Mouse (Mus musculus): ENCODE results near the gene Pnp. TPM values are rescaled to one million over a fixed set of nuclear protein-coding genes. Genes with fewer than 3 reads are reported as not detected.

The Pnp gene
- total and polyA plus RNA-seq, 3 experiments, result 80.0 to 118 (median 99.3) TPM

Other genes with a start within 250 kb of the Pnp start
Only the 20 nearest of the 24 such genes appear.
- not detected in 2 replicates for gene Olfr749, start 186.0 kb upstream of the Pnp start, total RNA-seq (2012; rRNA removed)
- not detected in 2 replicates for gene Olfr749, start 186.0 kb upstream of the Pnp start, total RNA-seq (2014; rRNA removed)
- not detected in 2 replicates for gene Olfr749, start 186.0 kb upstream of the Pnp start, polyA plus RNA-seq (2012; ENCODE audit: insufficient read length, low read depth)
- 53.4 and 57.8 TPM in 2 replicates for gene Ttc5, start 145.6 kb upstream of the Pnp start, total RNA-seq (2012; rRNA removed)
- gene Ttc5, start 145.6 kb upstream of the Pnp start, total RNA-seq (2014; rRNA removed), result 65.0 and 72.1 TPM in 2 replicates
- 44.3 and 44.5 TPM in 2 replicates for gene Ttc5, start 145.6 kb upstream of the Pnp start, polyA plus RNA-seq (2012; ENCODE audit: insufficient read length, low read depth)
- 2.7 and 4.2 TPM in 2 replicates for gene Ccnb1ip1, start 123.3 kb upstream of the Pnp start, total RNA-seq (2012; rRNA removed)
- gene Ccnb1ip1, start 123.3 kb upstream of the Pnp start, total RNA-seq (2014; rRNA removed), result not detected in 2 replicates
- not detected in 2 replicates for gene Ccnb1ip1, start 123.3 kb upstream of the Pnp start, polyA plus RNA-seq (2012; ENCODE audit: insufficient read length, low read depth)
- 55.9 and 64.6 TPM in 2 replicates for gene Parp2, start 123.2 kb upstream of the Pnp start, total RNA-seq (2012; rRNA removed)
- 95.9 and 117 TPM in 2 replicates for gene Parp2, start 123.2 kb upstream of the Pnp start, total RNA-seq (2014; rRNA removed)
- gene Parp2, start 123.2 kb upstream of the Pnp start, polyA plus RNA-seq (2012; ENCODE audit: insufficient read length, low read depth), result 82.3 and 90.9 TPM in 2 replicates
- gene Tep1, start 60.5 kb upstream of the Pnp start, total RNA-seq (2012; rRNA removed), result 12.2 and 14.7 TPM in 2 replicates
- 3.5 and 4.1 TPM in 2 replicates for gene Tep1, start 60.5 kb upstream of the Pnp start, total RNA-seq (2014; rRNA removed)
- gene Tep1, start 60.5 kb upstream of the Pnp start, polyA plus RNA-seq (2012; ENCODE audit: insufficient read length, low read depth), result 12.9 and 14.0 TPM in 2 replicates
- not detected in 2 replicates for gene Klhl33, start 33.6 kb upstream of the Pnp start, total RNA-seq (2012; rRNA removed)
- not detected in 2 replicates for gene Klhl33, start 33.6 kb upstream of the Pnp start, total RNA-seq (2014; rRNA removed)
- not detected in 2 replicates for gene Klhl33, start 33.6 kb upstream of the Pnp start, polyA plus RNA-seq (2012; ENCODE audit: insufficient read length, low read depth)
- gene Osgep, start 6.2 kb upstream of the Pnp start, total RNA-seq (2012; rRNA removed), result 39.1 and 41.7 TPM in 2 replicates
- gene Osgep, start 6.2 kb upstream of the Pnp start, total RNA-seq (2014; rRNA removed), result 88.7 and 90.4 TPM in 2 replicates
- 48.4 and 57.6 TPM in 2 replicates for gene Osgep, start 6.2 kb upstream of the Pnp start, polyA plus RNA-seq (2012; ENCODE audit: insufficient read length, low read depth)
- gene Apex1, start 6.1 kb upstream of the Pnp start, total RNA-seq (2012; rRNA removed), result 178 and 250 TPM in 2 replicates
- gene Apex1, start 6.1 kb upstream of the Pnp start, total RNA-seq (2014; rRNA removed), result 417 and 427 TPM in 2 replicates
- gene Apex1, start 6.1 kb upstream of the Pnp start, polyA plus RNA-seq (2012; ENCODE audit: insufficient read length, low read depth), result 353 and 354 TPM in 2 replicates
- gene Pip4p1, start 226 bp upstream of the Pnp start, total RNA-seq (2012; rRNA removed), result 18.1 and 21.2 TPM in 2 replicates
- gene Pip4p1, start 226 bp upstream of the Pnp start, total RNA-seq (2014; rRNA removed), result 28.1 and 29.2 TPM in 2 replicates
- gene Pip4p1, start 226 bp upstream of the Pnp start, polyA plus RNA-seq (2012; ENCODE audit: insufficient read length, low read depth), result 31.1 and 35.5 TPM in 2 replicates
- not detected in 2 replicates for gene Gm49342, start 13.4 kb downstream of the Pnp start, total RNA-seq (2012; rRNA removed)
- 108 and 120 TPM in 2 replicates for gene Gm49342, start 13.4 kb downstream of the Pnp start, total RNA-seq (2014; rRNA removed)
- 50.6 and 100 TPM in 2 replicates for gene Gm49342, start 13.4 kb downstream of the Pnp start, polyA plus RNA-seq (2012; ENCODE audit: insufficient read length, low read depth)
- gene Pnp2, start 24.9 kb downstream of the Pnp start, total RNA-seq (2012; rRNA removed), result 0.21 TPM in 2 replicates
- 0.43 TPM in 1 of 2 replicates, not detected in the other for gene Pnp2, start 24.9 kb downstream of the Pnp start, total RNA-seq (2014; rRNA removed)
- 0.91 TPM in 1 of 2 replicates, not detected in the other for gene Pnp2, start 24.9 kb downstream of the Pnp start, polyA plus RNA-seq (2012; ENCODE audit: insufficient read length, low read depth)
- gene Rnase10, start 76.7 kb downstream of the Pnp start, total RNA-seq (2012; rRNA removed), result not detected in 2 replicates
- gene Rnase10, start 76.7 kb downstream of the Pnp start, total RNA-seq (2014; rRNA removed), result not detected in 2 replicates
- not detected in 2 replicates for gene Rnase10, start 76.7 kb downstream of the Pnp start, polyA plus RNA-seq (2012; ENCODE audit: insufficient read length, low read depth)
- gene Rnase9, start 110.8 kb downstream of the Pnp start, total RNA-seq (2012; rRNA removed), result not detected in 2 replicates
- not detected in 2 replicates for gene Rnase9, start 110.8 kb downstream of the Pnp start, total RNA-seq (2014; rRNA removed)
- gene Rnase9, start 110.8 kb downstream of the Pnp start, polyA plus RNA-seq (2012; ENCODE audit: insufficient read length, low read depth), result not detected in 2 replicates
- gene Rnase11, start 119.1 kb downstream of the Pnp start, total RNA-seq (2012; rRNA removed), result not detected in 2 replicates
- not detected in 2 replicates for gene Rnase11, start 119.1 kb downstream of the Pnp start, total RNA-seq (2014; rRNA removed)
- gene Rnase11, start 119.1 kb downstream of the Pnp start, polyA plus RNA-seq (2012; ENCODE audit: insufficient read length, low read depth), result not detected in 2 replicates
- gene Rnase12, start 126.6 kb downstream of the Pnp start, total RNA-seq (2012; rRNA removed), result 0.38 and 0.55 TPM in 2 replicates
- gene Rnase12, start 126.6 kb downstream of the Pnp start, total RNA-seq (2014; rRNA removed), result not detected in 2 replicates
- gene Rnase12, start 126.6 kb downstream of the Pnp start, polyA plus RNA-seq (2012; ENCODE audit: insufficient read length, low read depth), result not detected in 2 replicates
- gene Olfr750, start 143.4 kb downstream of the Pnp start, total RNA-seq (2012; rRNA removed), result not detected in 2 replicates
- gene Olfr750, start 143.4 kb downstream of the Pnp start, total RNA-seq (2014; rRNA removed), result not detected in 2 replicates
- not detected in 2 replicates for gene Olfr750, start 143.4 kb downstream of the Pnp start, polyA plus RNA-seq (2012; ENCODE audit: insufficient read length, low read depth)
- 0.92 and 1.9 TPM in 2 replicates for gene Rnase4, start 160.0 kb downstream of the Pnp start, total RNA-seq (2012; rRNA removed)
- gene Rnase4, start 160.0 kb downstream of the Pnp start, total RNA-seq (2014; rRNA removed), result 1.8 and 2.5 TPM in 2 replicates
- 1.1 and 1.6 TPM in 2 replicates for gene Rnase4, start 160.0 kb downstream of the Pnp start, polyA plus RNA-seq (2012; ENCODE audit: insufficient read length, low read depth)
- gene Ang, start 160.1 kb downstream of the Pnp start, total RNA-seq (2012; rRNA removed), result 1.6 and 2.2 TPM in 2 replicates
- gene Ang, start 160.1 kb downstream of the Pnp start, total RNA-seq (2014; rRNA removed), result 0.44 and 1.2 TPM in 2 replicates
- gene Ang, start 160.1 kb downstream of the Pnp start, polyA plus RNA-seq (2012; ENCODE audit: insufficient read length, low read depth), result 0.97 and 1.2 TPM in 2 replicates
- gene Eddm3b, start 183.3 kb downstream of the Pnp start, total RNA-seq (2012; rRNA removed), result not detected in 2 replicates
- not detected in 2 replicates for gene Eddm3b, start 183.3 kb downstream of the Pnp start, total RNA-seq (2014; rRNA removed)
- gene Eddm3b, start 183.3 kb downstream of the Pnp start, polyA plus RNA-seq (2012; ENCODE audit: insufficient read length, low read depth), result not detected in 2 replicates
- 15.6 and 18.3 TPM in 2 replicates for gene Rnase6, start 192.8 kb downstream of the Pnp start, total RNA-seq (2012; rRNA removed)
- 35.1 and 38.2 TPM in 2 replicates for gene Rnase6, start 192.8 kb downstream of the Pnp start, total RNA-seq (2014; rRNA removed)
- 15.3 and 16.4 TPM in 2 replicates for gene Rnase6, start 192.8 kb downstream of the Pnp start, polyA plus RNA-seq (2012; ENCODE audit: insufficient read length, low read depth)